9 mouse cellular contexts compared by ENCODE assay signal in the genomic region with DNA sequence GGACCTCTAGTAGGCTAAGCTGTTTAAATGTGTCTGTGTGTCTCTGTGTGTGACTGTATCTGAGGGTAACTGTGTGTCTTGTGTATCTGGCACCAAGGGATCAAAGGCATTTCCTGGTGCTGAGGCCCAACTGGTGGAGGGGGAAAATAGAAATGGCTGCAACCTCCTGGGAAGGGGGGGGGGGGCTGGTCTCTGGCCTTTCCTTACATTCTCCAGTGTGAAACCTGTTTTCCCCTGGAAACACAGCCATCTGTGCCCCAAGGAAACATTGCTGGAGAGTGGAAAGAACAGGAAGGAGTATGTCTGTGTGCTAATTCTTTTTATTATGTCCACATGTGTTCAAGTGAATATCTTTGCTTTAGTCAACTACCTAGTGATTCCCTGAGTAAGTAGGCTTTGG. TPM values are rescaled to one million over a fixed set of nuclear protein-coding genes. Genes with fewer than 3 reads are reported as not detected.
A peak's percentile ranks its signal among the peaks of the same experiment; 100 is the strongest.
DNase-seq lines count a peak whose midpoint lies in the region; ATAC-seq lines count a peak whose summit lies in the region.
"Had no signal": no experiment of that assay in that cellular context is flagged by ENCODE, and none has a peak within 500 bp of the region (broad histone marks: within the 10 kb centered on the region; RNA-seq: fewer than 3 reads in every experiment).

No protein-coding gene starts in this region.

- 0 out of 2 replicates have a peak overlapping the region, but pooled peaks have one; percentile 11 for H3K9ac ChIP-seq in kidney, embryonic 15.5 days
- H3K9ac ChIP-seq in forebrain, embryonic 14.5 days (ENCODE audit: low read length), result no peak overlapping the region; the same call in 1 of the 2 replicates
- no peak overlapping the region for H3K9ac ChIP-seq in liver, embryonic 13.5 days

- peak overlapping the region; percentile 46 for H3K4me3 ChIP-seq in kidney, embryonic 15.5 days (replicated peaks)
- peak overlapping the region; percentile 63; the same call in 1 of the 2 replicates for H3K4me3 ChIP-seq in brown adipose tissue, adult 24 weeks (ENCODE audit: insufficient read depth, low read depth, low read length)
- H3K4me3 ChIP-seq in forebrain, embryonic 14.5 days (ENCODE audit: low read depth, low read length), result no peak overlapping the region
- H3K4me3 ChIP-seq in liver, embryonic 13.5 days (replicated peaks), result peak overlapping the region; percentile 43; the same call in 1 of the 2 replicates

- intact Hi-C loops in left cerebral cortex, postnatal 4 days (cut with DNase I), result no loop called here

- no peak for ATAC-seq in kidney, embryonic 15.5 days (replicated peaks; ENCODE audit: low FRiP score)
- no peak for ATAC-seq in forebrain, embryonic 14.5 days
- no peak for ATAC-seq in liver, embryonic 13.5 days (ENCODE audit: low read depth)

- DNase-seq in kidney, adult 18-20 months, result no peak
- no peak for DNase-seq in forebrain, embryonic 14.5 days (ENCODE audit: low spot score)
- DNase-seq in liver, embryonic 13.5 days, result no peak
- DNase-seq in layer of hippocampus, adult 11-12 months (ENCODE audit: low spot score), result no peak
- DNase-seq in spleen, adult 18-20 months, result no peak
- DNase-seq in left cerebral cortex, postnatal 4 days, result no peak

- H3K9me3 ChIP-seq in kidney, embryonic 15.5 days (replicated peaks), result no peaks in the 10 kb centered on the region
- no peaks in the 10 kb centered on the region for H3K9me3 ChIP-seq in forebrain, embryonic 14.5 days (replicated peaks; ENCODE audit: control insufficient read depth, low read length)
- H3K9me3 ChIP-seq in liver, embryonic 13.5 days (replicated peaks), result no peaks in the 10 kb centered on the region

- H3K27ac ChIP-seq in kidney, embryonic 15.5 days, result peak overlapping the region; percentile 89
- no peak overlapping the region for H3K27ac ChIP-seq in brown adipose tissue, adult 24 weeks (replicated peaks; ENCODE audit: low read depth, low read length)
- H3K27ac ChIP-seq in forebrain, embryonic 14.5 days (ENCODE audit: low read depth, low read length), result peak overlapping the region; percentile 9; the same call in 1 of the 2 replicates
- peak overlapping the region; percentile 80 for H3K27ac ChIP-seq in liver, embryonic 13.5 days

- H3K27me3 ChIP-seq in kidney, embryonic 15.5 days, result no peaks in the 10 kb centered on the region
- H3K27me3 ChIP-seq in forebrain, embryonic 14.5 days (replicated peaks; ENCODE audit: control insufficient read depth, insufficient read depth, low read length), result no peaks in the 10 kb centered on the region
- H3K27me3 ChIP-seq in liver, embryonic 13.5 days, result no peaks in the 10 kb centered on the region

- peaks cover 59% of the 10 kb centered on the region for H3K4me1 ChIP-seq in kidney, embryonic 15.5 days
- peaks cover 7% of the 10 kb centered on the region for H3K4me1 ChIP-seq in brown adipose tissue, adult 24 weeks (ENCODE audit: control insufficient read depth, insufficient read depth, insufficient read length, low read length)
- H3K4me1 ChIP-seq in forebrain, embryonic 14.5 days (ENCODE audit: control insufficient read depth, insufficient read depth, low read length), result peaks cover 18% of the 10 kb centered on the region
- peaks cover 42% of the 10 kb centered on the region for H3K4me1 ChIP-seq in liver, embryonic 13.5 days (replicated peaks)

- peak overlapping the region; percentile 69 for H3K4me2 ChIP-seq in kidney, embryonic 15.5 days
- no peak overlapping the region for H3K4me2 ChIP-seq in forebrain, embryonic 14.5 days (ENCODE audit: low read length)
- H3K4me2 ChIP-seq in liver, embryonic 13.5 days, result peak overlapping the region; percentile 63

- H3K36me3 ChIP-seq in kidney, embryonic 15.5 days, result peaks cover 30% of the 10 kb centered on the region
- H3K36me3 ChIP-seq in forebrain, embryonic 14.5 days (ENCODE audit: control insufficient read depth, insufficient read depth, low read length), result no peaks in the 10 kb centered on the region
- peaks cover 16% of the 10 kb centered on the region; the same call in 1 of the 2 replicates for H3K36me3 ChIP-seq in liver, embryonic 13.5 days

RNA-seq across cellular contexts. Expression of gene Sigmar1, which starts 5.7 kb away (rescaled TPM):
- polyA plus RNA-seq in kidney, embryonic 15.5 days (2015; fragmentation: Nextera tagmentation; extraction: Ambion mirVana), result 79.7 and 87.4 TPM in 2 replicates
- 44.1 and 48.4 TPM in 2 replicates for polyA plus RNA-seq in brown adipose tissue, adult 24 weeks (2012; ENCODE audit: insufficient read depth, insufficient read length, missing spikeins)
- polyA plus RNA-seq in forebrain, embryonic 14.5 days (2014; fragmentation: Nextera tagmentation; extraction: Ambion mirVana), result 49.8 and 54.2 TPM in 2 replicates
- polyA plus RNA-seq in liver, embryonic 13.5 days (2015; fragmentation: Nextera tagmentation; extraction: Ambion mirVana), result 45.1 and 45.2 TPM in 2 replicates
- 10 to 100 TPM; 45.7 to 49.7 TPM for total RNA-seq in left cerebral cortex, postnatal 4 days (2021)

RNA-seq across cellular contexts. Expression of gene Galt, which starts 6.7 kb away (rescaled TPM):
- polyA plus RNA-seq in kidney, embryonic 15.5 days (2015; fragmentation: Nextera tagmentation; extraction: Ambion mirVana), result 50.7 and 52.5 TPM in 2 replicates
- polyA plus RNA-seq in brown adipose tissue, adult 24 weeks (2012; ENCODE audit: insufficient read depth, insufficient read length, missing spikeins), result 30.4 and 38.3 TPM in 2 replicates
- polyA plus RNA-seq in forebrain, embryonic 14.5 days (2014; fragmentation: Nextera tagmentation; extraction: Ambion mirVana), result 23.4 and 25.2 TPM in 2 replicates
- polyA plus RNA-seq in liver, embryonic 13.5 days (2015; fragmentation: Nextera tagmentation; extraction: Ambion mirVana), result 22.5 and 25.0 TPM in 2 replicates
- total RNA-seq in left cerebral cortex, postnatal 4 days (2021), result 10 to 100 TPM; 52.7 to 54.4 TPM

RNA-seq across cellular contexts. Expression of gene Ccl27a, which starts 12.4 kb away (rescaled TPM):
- polyA plus RNA-seq in kidney, embryonic 15.5 days (2015; fragmentation: Nextera tagmentation; extraction: Ambion mirVana), result 36.5 and 42.4 TPM in 2 replicates
- polyA plus RNA-seq in brown adipose tissue, adult 24 weeks (2012; ENCODE audit: insufficient read depth, insufficient read length, missing spikeins), result 39.4 and 50.0 TPM in 2 replicates
- 195 and 200 TPM in 2 replicates for polyA plus RNA-seq in forebrain, embryonic 14.5 days (2014; fragmentation: Nextera tagmentation; extraction: Ambion mirVana)
- polyA plus RNA-seq in liver, embryonic 13.5 days (2015; fragmentation: Nextera tagmentation; extraction: Ambion mirVana), result 7.1 and 7.6 TPM in 2 replicates
- total RNA-seq in left cerebral cortex, postnatal 4 days (2021), result 100 to 1,000 TPM; 256 to 262 TPM

RNA-seq across cellular contexts. Expression of gene Arid3c, which starts 30.7 kb away (rescaled TPM):
- 0.12 and 0.17 TPM in 2 replicates for polyA plus RNA-seq in kidney, embryonic 15.5 days (2015; fragmentation: Nextera tagmentation; extraction: Ambion mirVana)
- not detected in 2 replicates for polyA plus RNA-seq in brown adipose tissue, adult 24 weeks (2012; ENCODE audit: insufficient read depth, insufficient read length, missing spikeins)
- polyA plus RNA-seq in forebrain, embryonic 14.5 days (2014; fragmentation: Nextera tagmentation; extraction: Ambion mirVana), result 0.12 and 0.15 TPM in 2 replicates
- polyA plus RNA-seq in liver, embryonic 13.5 days (2015; fragmentation: Nextera tagmentation; extraction: Ambion mirVana), result not detected in 2 replicates
- under 1 TPM; 0.22 to 0.26 TPM for total RNA-seq in left cerebral cortex, postnatal 4 days (2021)
- polyA plus RNA-seq: spleen, adult 2 months had no signal

RNA-seq across cellular contexts. Expression of gene Dctn3, which starts 38.7 kb away (rescaled TPM):
- polyA plus RNA-seq in kidney, embryonic 15.5 days (2015; fragmentation: Nextera tagmentation; extraction: Ambion mirVana), result 128 and 132 TPM in 2 replicates
- 111 and 118 TPM in 2 replicates for polyA plus RNA-seq in brown adipose tissue, adult 24 weeks (2012; ENCODE audit: insufficient read depth, insufficient read length, missing spikeins)
- polyA plus RNA-seq in forebrain, embryonic 14.5 days (2014; fragmentation: Nextera tagmentation; extraction: Ambion mirVana), result 301 and 330 TPM in 2 replicates
- 86.4 and 90.0 TPM in 2 replicates for polyA plus RNA-seq in liver, embryonic 13.5 days (2015; fragmentation: Nextera tagmentation; extraction: Ambion mirVana)
- total RNA-seq in left cerebral cortex, postnatal 4 days (2021), result 100 to 1,000 TPM; 161 to 166 TPM
